ENCODE assay signal across 17 mouse cellular contexts in the genomic region with DNA sequence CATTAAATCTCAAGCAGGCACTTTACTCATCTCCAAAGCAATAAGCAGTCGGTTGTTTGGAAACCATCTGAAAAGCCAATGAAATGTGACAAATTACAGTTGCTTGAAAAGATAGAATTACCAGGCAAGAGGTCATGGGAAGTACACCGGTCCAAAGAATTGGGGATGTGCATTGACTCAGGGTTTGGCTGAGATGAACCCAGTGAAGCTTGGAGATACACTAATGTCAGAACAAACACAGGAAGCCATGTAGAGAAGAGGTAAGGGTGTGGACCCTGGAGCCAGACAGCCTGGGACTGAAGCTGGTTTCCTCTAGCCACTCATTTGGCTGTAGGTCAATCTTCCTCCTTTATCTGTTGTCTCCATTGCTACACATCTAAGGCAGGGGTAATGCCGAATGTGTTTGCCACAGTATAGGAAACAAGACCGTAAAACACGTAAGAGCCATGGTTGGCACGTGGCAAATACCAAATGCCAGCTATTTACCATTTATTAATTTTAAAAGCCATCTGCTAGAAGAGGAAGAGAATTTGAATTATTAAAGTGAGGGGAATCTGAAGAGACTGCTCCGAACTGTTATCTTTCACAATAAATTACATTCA.
DNase-seq lines count a peak whose midpoint lies in the region; ATAC-seq and TF ChIP-seq lines count a peak whose summit lies in the region.
"Had no signal": no experiment of that assay in that cellular context is flagged by ENCODE, and none has a peak within 500 bp of the region (broad histone marks: within the 10 kb centered on the region; RNA-seq: fewer than 3 reads in every experiment).

No protein-coding gene starts in this region.

- DNase-seq in heart, adult 8-10 months (ENCODE audit: low spot score): peak; percentile 66
- no peak for DNase-seq in heart, postnatal 4 days
- peak; percentile 60 for DNase-seq in kidney, postnatal 0 days (ENCODE audit: low spot score)
- no peak for DNase-seq in layer of hippocampus, adult 2 months (ENCODE audit: low spot score in 2 of 2)
- no peak for DNase-seq in left cerebral cortex, postnatal 14 days (ENCODE audit: low spot score in 2 of 2)
- DNase-seq: adrenal gland, postnatal 14 days; cerebellum, adult 9-11 months; liver, embryonic 13.5 days; lung, postnatal 14 days; spleen, adult 18-20 months; thymus, postnatal 36 days had no signal

- H3K9me3 ChIP-seq in heart, embryonic 16.5 days (replicated peaks; ENCODE audit: control insufficient read depth, low read length): no peaks in the 10 kb centered on the region
- H3K9me3 ChIP-seq in kidney, postnatal 0 days (replicated peaks; ENCODE audit: low read length): no peaks in the 10 kb centered on the region
- H3K9me3 ChIP-seq: heart, embryonic 13.5 days; limb, embryonic 10.5 days; liver, embryonic 13.5 days; midbrain, embryonic 12.5 days had no signal

- peaks cover 8% of the 10 kb centered on the region for H3K4me1 ChIP-seq in brown adipose tissue, adult 24 weeks (ENCODE audit: control insufficient read depth, insufficient read depth, insufficient read length, low read length)
- no peaks in the 10 kb centered on the region for H3K4me1 ChIP-seq in heart, embryonic 16.5 days (ENCODE audit: control insufficient read depth, insufficient read depth, low read length)
- no peaks in the 10 kb centered on the region for H3K4me1 ChIP-seq in kidney, postnatal 0 days (replicated peaks; ENCODE audit: insufficient read depth, low read length)
- H3K4me1 ChIP-seq: heart, embryonic 13.5 days; limb, embryonic 10.5 days; liver, embryonic 13.5 days; midbrain, embryonic 12.5 days had no signal

- intact Hi-C loops in left cerebral cortex, postnatal 14 days (cut with DNase I): no loop called here

- no peak for TF ChIP-seq CTCF in kidney, postnatal 0 days (IDR thresholded peaks at IDR 0.05; ENCODE audit: low read depth)
- TF ChIP-seq CTCF in layer of hippocampus, adult 2 months (conservative IDR thresholded peaks at IDR 0.05): no peak

- no peak overlapping the region for H3K4me2 ChIP-seq in heart, embryonic 16.5 days (ENCODE audit: low read depth, low read length)
- no peak overlapping the region for H3K4me2 ChIP-seq in kidney, postnatal 0 days (ENCODE audit: low read length)
- H3K4me2 ChIP-seq: heart, embryonic 13.5 days; liver, embryonic 13.5 days; midbrain, embryonic 12.5 days had no signal

- ATAC-seq in heart, embryonic 16.5 days (replicated peaks; ENCODE audit: extremely low read depth, insufficient read depth, low FRiP score): 0 out of 2 replicates have a peak, but pooled peaks have one; percentile 28
- peak; percentile 66 for ATAC-seq in kidney, postnatal 0 days (replicated peaks; ENCODE audit: low FRiP score, low read depth)
- ATAC-seq: CD4-positive, CD25-positive, alpha-beta regulatory T cell, adult 4 months had no signal

- no peak overlapping the region for H3K9ac ChIP-seq in heart, embryonic 16.5 days (ENCODE audit: low read length)
- H3K9ac ChIP-seq in kidney, postnatal 0 days (ENCODE audit: low read depth, low read length): no peak overlapping the region
- H3K9ac ChIP-seq: heart, embryonic 13.5 days; liver, embryonic 13.5 days; midbrain, embryonic 12.5 days had no signal

- no peaks in the 10 kb centered on the region for H3K36me3 ChIP-seq in heart, embryonic 16.5 days (ENCODE audit: control insufficient read depth, insufficient read depth)
- H3K36me3 ChIP-seq in kidney, postnatal 0 days (ENCODE audit: insufficient read depth, low read length): no peaks in the 10 kb centered on the region
- H3K36me3 ChIP-seq: heart, embryonic 13.5 days; limb, embryonic 10.5 days; liver, embryonic 13.5 days; midbrain, embryonic 12.5 days had no signal

- H3K4me3 ChIP-seq in brown adipose tissue, adult 24 weeks (ENCODE audit: insufficient read depth, low read depth, low read length): no peak overlapping the region
- no peak overlapping the region for H3K4me3 ChIP-seq in heart, embryonic 16.5 days (ENCODE audit: low read length)
- H3K4me3 ChIP-seq in kidney, postnatal 0 days (replicated peaks; ENCODE audit: low read depth, low read length): no peak overlapping the region
- H3K4me3 ChIP-seq in layer of hippocampus, adult 2 months: no peak overlapping the region
- H3K4me3 ChIP-seq: heart, embryonic 13.5 days; limb, embryonic 10.5 days; liver, embryonic 13.5 days; midbrain, embryonic 12.5 days had no signal

- 71% methylated on average over 7 of the region's 7 CpGs for WGBS in heart, embryonic 16.5 days
- 53% methylated on average over 7 of the region's 7 CpGs for WGBS in kidney, postnatal 0 days

- H3K27me3 ChIP-seq in heart, embryonic 16.5 days (ENCODE audit: control insufficient read depth, insufficient read depth, low read length): no peaks in the 10 kb centered on the region
- H3K27me3 ChIP-seq in kidney, postnatal 0 days (ENCODE audit: insufficient read depth, low read length): no peaks in the 10 kb centered on the region
- H3K27me3 ChIP-seq: heart, embryonic 13.5 days; liver, embryonic 13.5 days; midbrain, embryonic 12.5 days had no signal

- peak overlapping the region; percentile 93 for H3K27ac ChIP-seq in brown adipose tissue, adult 24 weeks (replicated peaks; ENCODE audit: low read depth, low read length)
- H3K27ac ChIP-seq in heart, embryonic 16.5 days (ENCODE audit: low read length): no peak overlapping the region
- no peak overlapping the region for H3K27ac ChIP-seq in kidney, postnatal 0 days
- no peak overlapping the region for H3K27ac ChIP-seq in layer of hippocampus, adult 2 months
- H3K27ac ChIP-seq: heart, embryonic 13.5 days; limb, embryonic 10.5 days; liver, embryonic 13.5 days; midbrain, embryonic 12.5 days had no signal

Comparison
In these comparisons a context has a peak if more than half of its experiments do, and no peak if none do; other contexts are left out.
1. DNase-seq: peak in heart, adult 8-10 months (single experiment) and kidney, postnatal 0 days (single experiment); none in heart, postnatal 4 days (single experiment), layer of hippocampus, adult 2 months (0 of 2) and left cerebral cortex, postnatal 14 days (0 of 2).